Mouse (Mus musculus) thymus, postnatal 0 days (tissue): Measurements from ENCODE around the gene Ndufa1. TPM values are rescaled to one million over a fixed set of nuclear protein-coding genes. Genes with fewer than 3 reads are reported as not detected.
"Not testable (repeated sequence)": the region's sequence is repeated elsewhere in the genome, so short reads cannot be mapped to it uniquely, and the experiment has no call there.

Experiments used
- DNase-seq: peaks from one replicate; pipeline ENCODE4 v3.0.0-alpha.2; 2015; ENCODE audit warnings: low spot score
- polyA plus RNA-seq: library from polyadenylated mRNA; unstranded; fragments of >200 nt; fragmentation: Nextera tagmentation; extraction: Ambion mirVana; gene quantifications from 2 replicates; pipeline ENCODE4 v1.2.1, GENCODE M21; 2015

Gene Ndufa1
- polyA plus RNA-seq: 690 and 722 TPM in 2 replicates

DNA sequence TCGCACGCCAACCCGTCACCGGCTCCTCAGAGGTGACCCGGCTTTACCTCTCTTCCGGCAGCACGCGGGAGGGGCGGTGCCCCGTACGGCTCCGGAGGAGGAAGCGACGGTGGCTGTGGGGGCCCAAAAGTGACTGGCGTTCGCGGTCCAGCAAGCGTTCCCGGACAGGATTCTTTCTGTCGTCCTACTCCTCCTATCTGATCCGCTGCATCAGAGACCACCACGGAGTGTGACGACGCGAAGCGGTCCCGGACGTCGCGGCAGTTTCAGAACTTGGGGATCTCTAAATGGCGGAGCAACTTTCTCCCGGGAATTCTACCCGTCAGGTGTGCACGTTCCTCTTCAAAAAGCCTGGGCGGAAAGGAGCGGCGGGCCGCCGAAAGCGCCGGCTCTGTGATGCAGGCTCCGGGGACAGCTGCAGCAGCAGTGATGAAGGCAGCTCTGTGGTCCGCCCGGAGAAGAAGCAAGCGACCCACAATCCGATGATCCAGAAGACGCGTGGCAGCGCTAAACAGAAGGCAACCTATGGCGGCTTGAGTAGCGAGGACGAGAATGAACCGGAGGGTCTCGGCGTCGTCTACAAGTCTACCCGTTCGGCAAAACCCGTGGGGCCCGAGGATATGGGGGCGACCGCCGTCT lies at the start of gene Ndufa1, which contains the start of gene Rnf113a1:
Gene Ndufa1 (minus strand): TSS at position 59 of the 639 bp plus-strand sequence.
Gene Rnf113a1 (plus strand): TSS at position 141 of the 639 bp plus-strand sequence.
- DNase-seq: peak; percentile 80

DNA sequence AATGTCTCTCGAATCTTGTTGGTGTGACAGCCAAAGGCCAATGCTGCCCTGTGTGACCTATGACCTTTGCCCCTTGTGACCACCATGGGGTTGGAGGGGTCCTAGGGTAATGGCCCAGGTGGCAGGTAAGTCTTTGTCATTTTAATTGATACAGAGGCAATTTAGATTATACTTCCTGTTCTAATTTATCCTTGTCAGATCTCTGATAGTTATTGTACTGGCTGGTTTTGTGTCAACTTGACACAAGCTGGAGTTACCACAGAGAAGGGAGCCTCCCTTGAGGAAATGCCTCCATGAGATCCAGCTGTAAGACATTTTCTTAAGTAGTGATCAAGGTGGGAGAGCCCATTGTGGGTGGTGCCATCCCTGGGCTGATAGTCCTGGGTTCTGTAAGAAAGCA lies 31.2 kb upstream of the Ndufa1 start, which contains the start of gene Rhox1:
Gene Rhox1 (minus strand): TSS at position 101 of the 400 bp plus-strand sequence.
- DNase-seq: not testable (repeated sequence)

DNA sequence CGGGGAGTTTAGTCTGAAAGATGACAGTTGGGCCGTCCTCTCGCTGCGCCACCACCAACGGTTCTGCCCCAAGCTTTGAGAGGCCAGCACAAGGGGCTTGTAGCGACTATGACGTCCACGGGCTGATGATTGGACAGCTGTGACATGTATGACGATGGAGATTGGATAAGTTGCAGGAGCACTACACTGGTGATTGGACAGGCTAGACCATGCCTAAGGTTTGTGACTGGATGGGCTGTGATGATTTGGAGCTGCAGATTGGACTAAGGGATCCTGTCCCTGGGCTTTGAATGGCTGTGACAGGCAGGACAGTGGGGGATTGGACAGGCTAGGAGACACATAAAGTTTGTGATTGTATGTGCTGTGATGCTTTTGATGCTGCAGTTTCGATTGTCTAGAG lies 20.0 kb upstream of the Ndufa1 start, which contains the start of gene Gm9:
Gene Gm9 (minus strand): TSS at position 101 of the 400 bp plus-strand sequence.
- no peak for DNase-seq

DNA sequence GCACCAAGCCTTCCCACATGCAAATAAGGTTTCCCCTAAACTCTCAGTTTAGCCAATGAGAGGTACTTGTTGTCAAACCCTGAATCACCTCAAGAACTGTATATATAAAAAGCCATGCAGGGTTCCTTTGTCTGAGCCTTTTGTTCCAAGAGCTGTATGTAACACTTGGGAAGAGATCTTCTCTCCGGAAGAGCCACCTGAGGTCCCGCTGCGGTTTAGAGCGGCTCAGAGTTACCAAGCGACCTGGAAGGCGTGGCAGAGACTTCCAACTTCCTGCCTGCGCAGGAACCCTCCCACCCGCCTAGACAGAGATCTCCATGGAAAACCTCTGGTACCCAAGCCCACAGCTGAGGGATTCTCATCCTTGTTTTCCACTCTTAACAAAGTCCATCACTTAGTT lies 7.7 kb upstream of the Ndufa1 start:
- no peak for DNase-seq

DNA sequence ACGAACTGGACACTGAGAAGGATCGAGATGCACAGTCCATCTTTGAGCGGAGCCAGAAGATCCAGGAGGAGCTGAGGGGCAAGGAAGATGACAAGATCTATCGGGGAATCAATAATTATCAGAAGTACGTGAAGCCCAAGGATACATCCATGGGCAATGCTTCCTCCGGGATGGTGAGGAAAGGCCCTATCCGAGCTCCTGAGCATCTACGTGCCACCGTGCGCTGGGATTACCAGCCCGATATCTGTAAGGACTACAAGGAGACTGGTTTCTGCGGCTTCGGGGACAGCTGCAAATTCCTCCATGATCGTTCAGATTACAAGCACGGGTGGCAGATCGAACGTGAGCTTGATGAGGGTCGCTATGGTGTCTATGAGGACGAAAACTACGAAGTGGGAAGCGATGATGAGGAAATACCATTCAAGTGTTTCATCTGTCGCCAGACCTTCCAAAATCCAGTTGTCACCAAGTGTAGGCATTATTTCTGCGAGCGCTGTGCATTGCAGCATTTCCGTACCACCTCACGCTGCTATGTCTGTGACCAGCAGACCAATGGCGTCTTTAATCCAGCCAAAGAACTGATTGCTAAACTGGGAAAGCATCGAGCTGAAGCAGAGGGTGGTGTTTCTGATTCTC lies 899 bp upstream of the Ndufa1 start:
- DNase-seq: no peak

DNA sequence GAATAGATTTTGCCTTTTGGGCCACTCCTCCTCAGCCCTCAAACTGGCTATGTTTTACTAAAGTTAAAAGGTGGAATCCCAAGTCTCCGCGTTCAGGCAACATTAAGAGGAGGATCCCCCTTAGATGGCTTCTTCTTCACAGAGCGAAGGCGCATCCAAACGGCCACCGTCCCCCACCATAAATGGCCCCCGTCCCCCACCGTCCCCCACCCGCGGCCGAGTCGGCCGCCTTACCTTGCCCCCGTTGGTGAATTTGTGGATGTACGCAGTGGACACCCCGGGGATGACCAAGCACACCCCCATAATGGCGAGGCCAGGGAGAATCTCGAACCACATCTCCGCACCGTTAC lies 233 bp downstream of the Ndufa1 start:
- no peak for DNase-seq

DNA sequence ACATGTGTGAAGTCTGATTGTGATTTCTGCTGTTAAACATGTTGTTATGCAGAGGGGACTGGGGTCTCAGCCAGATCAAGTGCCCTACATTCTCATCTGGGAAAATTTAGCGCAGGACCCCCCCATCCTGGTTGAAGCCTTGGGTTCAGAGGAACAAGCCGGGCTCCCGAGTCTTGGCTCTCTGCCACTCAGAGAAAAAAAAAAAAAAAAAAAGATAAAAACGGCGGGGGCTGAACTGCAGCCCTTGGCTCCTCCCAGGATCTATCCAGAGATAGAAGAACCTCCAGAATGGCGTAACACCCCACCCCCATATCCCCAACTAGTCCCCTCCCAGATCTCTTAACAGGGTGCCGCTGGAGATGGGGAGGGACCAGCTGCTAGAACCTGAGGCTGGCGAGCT lies 6.6 kb downstream of the Ndufa1 start:
- DNase-seq: not testable (repeated sequence)

DNA sequence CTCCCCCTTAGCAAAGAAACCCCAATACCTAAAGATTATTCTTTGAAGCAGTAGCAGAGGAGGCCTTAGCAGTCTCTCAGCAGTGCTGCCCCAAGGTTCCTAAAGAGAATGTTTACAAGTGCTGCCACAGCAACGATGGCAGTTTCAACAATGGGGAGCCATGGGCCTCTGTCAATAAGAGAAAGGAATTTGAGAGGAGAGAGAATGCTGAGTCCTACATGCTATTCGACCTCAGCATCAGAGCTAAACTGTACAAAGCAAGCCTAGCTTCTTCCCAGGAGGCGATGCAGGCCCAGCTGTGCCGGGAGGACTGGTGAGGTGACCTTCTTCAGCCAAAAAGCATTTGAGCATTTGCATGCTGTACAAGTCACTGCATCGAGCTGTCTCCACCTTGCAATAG lies 22.2 kb downstream of the Ndufa1 start, which contains the start of gene Akap14:
Gene Akap14 (minus strand): TSS at position 101 of the 400 bp plus-strand sequence.
- no peak for DNase-seq

DNA sequence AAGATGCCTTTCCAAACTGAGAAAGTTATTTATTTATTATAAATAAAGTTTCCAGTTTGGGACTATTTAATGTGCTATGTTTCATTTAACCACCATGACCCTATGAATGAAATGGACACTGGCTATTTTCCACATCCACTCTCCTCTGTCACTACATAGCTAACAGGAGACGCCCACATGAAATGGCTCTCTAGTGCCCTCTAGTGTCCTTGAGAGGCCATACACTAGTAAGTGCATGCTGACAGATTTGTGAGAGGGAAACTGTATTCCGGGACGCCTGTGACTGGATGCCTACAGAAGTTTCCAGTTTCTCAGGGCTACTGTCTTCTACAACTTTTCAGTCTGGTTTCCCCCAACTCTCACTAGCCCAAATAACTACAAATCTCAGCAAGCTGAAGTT lies 23.9 kb downstream of the Ndufa1 start:
- DNase-seq: peak; percentile 42

DNA sequence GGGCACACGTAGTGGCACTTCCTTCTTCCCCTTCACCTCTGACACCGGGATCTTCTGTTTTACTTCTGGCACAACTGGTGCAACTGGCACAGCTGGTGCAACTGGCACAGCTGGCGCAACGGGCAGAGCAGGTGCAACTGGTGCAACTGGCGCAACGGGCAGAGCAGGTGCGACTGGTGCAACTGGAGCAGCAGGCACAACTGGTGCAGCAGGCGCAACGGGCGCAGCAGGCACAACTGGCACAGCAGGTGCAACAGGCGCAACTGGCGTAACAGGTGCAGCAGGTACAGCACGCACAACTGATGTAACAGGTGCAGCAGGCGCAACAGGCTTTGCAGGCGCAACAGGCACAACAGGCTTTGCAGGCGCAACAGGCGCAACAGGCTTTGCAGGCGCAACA lies 27.8 kb downstream of the Ndufa1 start:
- no peak for DNase-seq

DNA sequence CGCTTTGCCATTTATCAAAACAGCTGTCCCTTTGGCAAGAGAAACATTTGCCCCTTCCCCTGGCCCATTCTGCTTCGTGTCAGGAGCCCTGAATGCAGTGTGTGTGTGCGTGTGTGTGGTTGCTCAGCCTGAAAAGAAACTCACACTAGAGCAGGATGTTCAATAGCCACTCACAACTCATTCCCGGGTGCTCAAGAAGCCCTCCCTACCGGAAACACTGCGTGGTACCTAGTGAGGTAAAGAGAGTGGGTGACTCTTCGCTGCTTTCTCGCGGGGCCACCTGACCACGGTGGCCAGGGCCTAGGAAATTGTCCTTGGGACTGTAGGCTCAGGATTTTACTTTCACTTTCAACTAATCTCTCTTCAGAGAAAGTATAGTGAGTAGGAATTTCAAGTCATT lies 29.8 kb downstream of the Ndufa1 start:
- DNase-seq: no peak

DNA sequence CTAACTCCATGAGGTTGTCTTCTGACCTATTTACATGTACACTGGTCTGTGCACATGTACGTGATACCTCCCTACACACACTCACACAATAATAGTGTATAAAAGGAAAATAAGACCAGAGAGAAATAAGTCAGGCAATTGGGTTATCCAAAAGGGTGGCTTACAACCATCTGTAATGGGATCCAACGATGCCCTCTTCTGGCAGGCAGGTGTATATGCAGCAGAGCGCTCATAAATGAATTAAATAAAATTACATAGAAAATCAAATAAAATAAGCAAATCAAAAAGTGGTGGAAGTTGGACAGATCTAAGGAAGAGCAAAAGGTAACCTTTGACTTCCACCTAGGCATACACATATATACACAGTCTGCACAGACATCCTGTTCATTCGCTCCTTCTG lies 33.1 kb downstream of the Ndufa1 start:
- peak; percentile 4 for DNase-seq

DNA sequence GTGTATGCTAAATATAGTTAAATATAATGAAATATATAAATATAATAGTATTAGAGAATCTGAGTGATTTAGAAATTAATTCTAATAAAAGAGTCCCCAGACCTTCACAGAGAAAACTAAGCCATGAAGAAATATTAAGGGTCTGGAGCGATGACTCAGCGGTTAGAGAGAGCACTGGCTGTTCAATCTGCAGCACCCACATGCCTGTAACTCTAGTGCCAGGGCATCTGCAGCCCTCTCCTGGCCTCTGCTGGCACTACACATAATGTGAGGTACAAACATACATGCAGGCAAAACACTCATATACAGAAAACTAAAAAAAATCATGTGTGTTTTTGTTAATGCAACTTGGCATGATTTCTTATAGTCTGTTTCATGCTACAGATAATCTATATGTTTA lies 46.0 kb downstream of the Ndufa1 start:
- peak; percentile 42 for DNase-seq

DNA sequence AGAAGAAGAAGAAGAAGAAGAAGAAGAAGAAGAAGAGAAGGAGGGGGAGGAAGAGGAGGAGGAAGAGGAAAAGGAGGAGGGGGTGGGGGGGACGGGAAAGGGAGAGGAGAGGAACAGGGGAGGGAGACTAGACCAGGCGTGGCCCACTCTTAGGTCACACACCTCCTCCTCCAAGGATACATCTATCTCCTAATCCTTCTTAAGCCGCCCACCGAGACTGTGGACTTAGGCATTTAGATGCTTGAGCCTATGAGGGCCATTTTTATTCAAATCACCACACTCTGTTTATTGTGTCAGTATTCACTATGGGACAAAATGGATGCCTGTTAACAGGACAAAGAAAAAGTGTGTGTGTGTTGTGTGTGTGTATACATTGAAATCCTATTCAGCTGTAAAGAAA lies 46.5 kb downstream of the Ndufa1 start:
- DNase-seq: not testable (repeated sequence)

DNA sequence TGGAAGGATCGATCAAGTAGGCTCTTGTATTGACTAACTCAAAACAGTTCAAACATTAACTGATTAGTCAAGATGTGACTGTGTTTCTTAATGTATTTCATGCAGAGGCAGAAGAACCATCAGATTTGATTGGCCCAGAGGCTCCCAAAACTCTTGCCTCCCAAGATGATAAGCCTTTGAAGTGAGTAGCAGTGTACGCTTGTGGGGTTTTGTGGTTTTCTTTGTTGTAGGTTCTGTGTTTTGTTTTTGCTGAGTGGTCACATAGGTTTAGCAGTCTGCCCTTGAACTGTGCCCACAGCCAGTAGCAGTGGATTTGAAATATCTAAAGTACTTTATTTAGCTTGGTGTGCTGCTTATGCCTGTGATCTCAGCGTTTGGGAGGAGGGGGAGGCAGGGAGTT lies 49.2 kb downstream of the Ndufa1 start:
- DNase-seq: peak; percentile 21

Other genes with a start within 250 kb of the Ndufa1 start
- gene Sept6, start 199.4 kb downstream of the Ndufa1 start, polyA plus RNA-seq: 96.3 and 112 TPM in 2 replicates
- gene Sowahd, start 142.3 kb downstream of the Ndufa1 start, polyA plus RNA-seq: 0.59 and 1.0 TPM in 2 replicates
- 905 and 976 TPM in 2 replicates for gene Rpl39, start 105.8 kb downstream of the Ndufa1 start, polyA plus RNA-seq
- gene Upf3b, start 80.8 kb downstream of the Ndufa1 start, polyA plus RNA-seq: 21.7 and 25.0 TPM in 2 replicates
- gene Nkap, start 64.4 kb downstream of the Ndufa1 start, polyA plus RNA-seq: 21.6 and 26.4 TPM in 2 replicates
- gene Akap14, start 22.3 kb downstream of the Ndufa1 start, polyA plus RNA-seq: 0.17 TPM in 1 of 2 replicates, not detected in the other
- 16.7 and 17.5 TPM in 2 replicates for gene Rnf113a1, start 82 bp upstream of the Ndufa1 start, polyA plus RNA-seq
- gene Gm9, start 19.9 kb upstream of the Ndufa1 start, polyA plus RNA-seq: not detected in 2 replicates
- gene Rhox1, start 31.1 kb upstream of the Ndufa1 start, polyA plus RNA-seq: not detected in 2 replicates
- gene Rhox2a, start 53.8 kb upstream of the Ndufa1 start, polyA plus RNA-seq: not detected in 2 replicates
- gene Rhox3a, start 58.8 kb upstream of the Ndufa1 start, polyA plus RNA-seq: not detected in 2 replicates
- gene Rhox4a, start 74.2 kb upstream of the Ndufa1 start, polyA plus RNA-seq: 0.10 TPM in 1 of 2 replicates, not detected in the other
- gene Rhox3a2, start 188.9 kb upstream of the Ndufa1 start, polyA plus RNA-seq: not detected in 2 replicates
- gene Rhox4a2, start 199.7 kb upstream of the Ndufa1 start, polyA plus RNA-seq: 21.3 and 22.2 TPM in 2 replicates
- not detected in 2 replicates for gene Rhox2b, start 220.9 kb upstream of the Ndufa1 start, polyA plus RNA-seq
- 6.4 and 8.1 TPM in 2 replicates for gene Rhox4b, start 241.3 kb upstream of the Ndufa1 start, polyA plus RNA-seq